Mouse (Mus musculus): ENCODE measurements at regions not wholly inside any gene's neighbourhood (a gene's known extent, or its start where the extent isn't known, plus 50 kb on each side); places are given as distances from the start of the nearest gene placed in this dataset.

- DNase-seq (ENCODE audit: low read depth, low spot score) = no peak
These were observed 61.6 kb upstream of the 4932438H23Rik start for GRCm38 (mm10) chr16:91156506-91156905.

DNA sequence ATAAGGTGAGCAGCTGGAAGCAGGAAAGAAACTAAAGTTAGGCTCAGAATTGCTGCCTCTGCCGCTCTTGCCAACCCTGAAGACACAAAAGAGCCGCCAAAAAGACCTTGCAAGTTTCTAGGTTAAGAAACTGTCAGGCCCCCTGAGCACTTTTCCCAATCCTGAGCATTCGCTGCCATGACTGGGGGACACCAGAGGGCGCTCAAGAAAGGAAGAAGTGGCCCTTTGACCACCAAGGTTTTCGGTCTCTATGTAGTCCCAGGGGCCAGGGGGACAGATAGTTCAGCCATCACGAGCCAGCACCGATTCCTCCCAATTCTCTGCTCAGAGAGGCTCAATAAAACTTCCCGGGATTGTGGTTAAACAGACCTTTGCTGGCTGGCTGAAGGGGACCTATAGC lies 64.6 kb upstream of the Olig2 start:
- no peak for DNase-seq (ENCODE audit: low read depth, low spot score)

GRCm38 (mm10) chr16:91161616-91162015 lies 63.6 kb upstream of the Olig2 start:
- no peak for DNase-seq (ENCODE audit: low read depth, low spot score)

DNA sequence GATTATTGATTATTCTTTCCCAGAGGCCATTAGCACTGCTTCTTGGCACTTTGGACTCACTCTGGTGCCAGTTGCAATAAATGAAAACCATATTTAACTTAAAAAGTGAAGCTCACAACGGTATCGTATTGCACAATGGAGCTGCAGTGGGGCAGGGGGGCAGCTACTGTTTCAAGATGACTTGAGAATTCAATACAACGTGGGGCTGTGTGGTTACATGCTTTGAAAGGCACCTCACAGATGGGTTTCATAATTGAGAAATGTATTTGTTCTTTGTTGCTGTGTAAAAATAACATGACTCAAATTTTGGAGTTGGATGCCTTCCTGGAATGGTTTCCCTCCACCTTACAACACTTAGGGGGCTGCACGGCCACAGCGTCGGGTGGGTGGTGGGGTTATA lies 62.9 kb upstream of the Olig2 start:
- DNase-seq (ENCODE audit: low read depth, low spot score) = no peak

DNA sequence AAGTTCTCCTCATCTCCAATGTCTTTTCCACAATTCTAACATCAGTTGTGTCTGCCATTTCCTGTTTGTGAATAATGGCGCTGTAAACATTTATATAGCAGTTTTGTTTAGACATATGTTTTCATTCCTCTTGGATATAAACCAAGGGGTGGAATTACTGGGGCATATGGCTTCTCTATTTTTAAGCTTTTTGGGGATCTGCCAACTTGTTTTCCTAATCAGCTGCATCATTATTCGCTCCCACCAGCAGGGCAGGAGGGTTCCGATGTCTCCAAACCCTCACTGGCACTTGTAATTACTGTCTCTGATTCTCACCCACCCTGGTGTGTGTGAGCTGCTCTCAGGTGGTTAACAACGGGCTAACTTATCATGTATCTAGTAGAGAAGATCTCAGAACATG lies 59.4 kb upstream of the Olig2 start:
- DNase-seq (ENCODE audit: low read depth, low spot score) = no peak

DNA sequence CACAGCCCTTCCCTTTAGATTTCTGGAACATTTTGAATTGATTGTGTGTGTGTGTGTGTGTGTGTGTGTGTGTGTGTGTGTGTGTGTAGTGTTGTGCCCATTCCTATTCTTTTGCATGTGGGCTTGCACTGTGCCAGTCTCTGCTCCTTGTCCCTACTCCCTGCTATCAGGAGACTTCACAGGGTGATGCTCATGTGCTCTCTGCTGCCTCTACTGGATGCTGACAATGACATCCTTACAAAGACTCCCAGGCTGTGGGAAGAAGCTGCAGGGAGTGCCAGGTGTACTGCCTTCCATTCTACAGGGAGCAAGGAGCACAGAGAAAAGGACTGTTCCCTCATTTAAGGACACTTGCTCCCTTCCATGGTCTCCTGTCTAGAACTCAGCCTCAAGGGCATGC lies 58.4 kb upstream of the Olig2 start:
- peak; percentile 40 for DNase-seq (ENCODE audit: low read depth, low spot score)

DNA sequence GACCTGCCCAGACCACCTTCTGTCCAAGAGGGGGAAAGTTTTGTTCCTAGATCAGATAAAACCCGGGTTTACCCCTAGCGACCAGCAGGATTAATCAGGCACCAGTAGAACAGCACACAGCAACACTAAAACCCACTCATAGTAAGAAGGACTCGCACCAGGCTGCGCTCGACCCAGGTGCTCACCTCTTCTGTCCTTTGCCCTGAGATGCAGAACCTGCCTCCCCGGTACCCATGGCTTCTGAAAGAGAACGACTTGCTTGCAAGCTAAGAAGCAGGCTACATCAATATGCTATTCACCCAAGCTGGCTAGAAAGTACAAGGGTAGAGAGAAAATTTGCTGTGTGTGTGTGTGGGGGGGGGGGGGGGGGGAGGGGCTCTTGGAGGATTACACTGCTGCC lies 56.9 kb upstream of the Olig2 start:
- no peak for DNase-seq (ENCODE audit: low read depth, low spot score)

DNA sequence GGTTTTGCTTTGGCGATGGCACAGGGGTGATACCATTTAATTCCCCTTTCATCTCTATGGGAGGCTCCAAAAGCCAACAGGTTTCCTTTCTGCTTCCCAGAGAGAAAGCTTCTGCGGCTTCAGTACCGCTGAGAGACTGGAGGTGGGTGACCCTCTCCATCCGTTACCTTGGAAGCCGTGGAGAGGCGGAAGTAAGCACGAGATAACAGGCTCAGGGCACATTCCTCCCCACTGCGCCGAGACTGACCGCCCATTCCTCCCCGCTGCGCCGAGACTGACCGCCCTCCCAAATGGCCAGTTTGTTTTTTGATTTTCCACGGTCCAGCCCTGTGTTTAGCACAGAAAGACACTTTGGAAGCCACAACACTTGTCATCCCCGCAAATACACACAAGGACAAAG lies 55.4 kb upstream of the Olig2 start:
- no peak for DNase-seq (ENCODE audit: low read depth, low spot score)

DNA sequence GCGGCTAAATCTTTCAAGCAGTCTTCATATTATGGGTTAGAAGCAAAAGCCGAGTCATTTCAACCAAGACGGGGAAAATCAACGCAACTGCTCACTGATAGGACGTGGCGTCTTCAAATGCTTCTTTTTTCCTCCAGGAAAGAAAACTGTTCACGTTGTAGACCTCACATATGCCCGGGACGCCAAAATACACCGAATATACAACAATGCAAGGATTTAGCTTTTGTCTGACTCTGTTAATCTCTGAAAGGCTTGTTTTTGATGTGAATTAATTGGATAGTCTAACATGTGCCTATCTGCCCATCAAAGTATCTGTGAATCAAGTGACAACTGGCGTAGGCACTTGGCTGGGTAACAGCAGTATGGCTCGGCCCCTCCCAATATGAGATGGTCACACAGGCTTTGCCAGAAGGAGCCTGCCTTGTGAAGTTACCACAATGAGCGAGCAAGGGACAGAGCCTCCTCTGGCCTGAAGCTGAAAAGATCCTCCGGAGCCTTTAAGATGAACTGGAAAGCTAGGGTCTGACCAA lies 53.3 kb upstream of the Olig2 start:
- no peak for DNase-seq (ENCODE audit: low read depth, low spot score)

DNA sequence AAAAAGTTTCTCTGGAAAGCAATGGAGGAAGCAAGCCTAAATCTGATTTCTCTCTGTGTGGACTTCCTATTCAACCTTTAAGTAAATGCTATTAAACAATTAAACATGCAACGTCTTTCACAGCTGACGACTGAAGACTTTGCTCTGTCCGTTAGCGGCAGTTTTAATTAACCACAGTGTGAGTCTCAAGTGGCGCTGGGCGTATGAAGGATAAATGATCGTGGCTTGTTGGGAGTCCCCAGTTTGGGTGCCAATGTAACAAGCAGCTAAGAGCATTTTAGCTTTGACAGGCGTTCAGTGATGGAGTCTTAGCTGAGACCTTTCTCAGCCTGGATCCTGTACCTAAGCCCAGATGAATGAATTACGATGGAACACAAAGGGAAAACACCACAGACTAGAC lies 52.7 kb upstream of the Olig2 start:
- no peak for DNase-seq (ENCODE audit: low read depth, low spot score)

DNA sequence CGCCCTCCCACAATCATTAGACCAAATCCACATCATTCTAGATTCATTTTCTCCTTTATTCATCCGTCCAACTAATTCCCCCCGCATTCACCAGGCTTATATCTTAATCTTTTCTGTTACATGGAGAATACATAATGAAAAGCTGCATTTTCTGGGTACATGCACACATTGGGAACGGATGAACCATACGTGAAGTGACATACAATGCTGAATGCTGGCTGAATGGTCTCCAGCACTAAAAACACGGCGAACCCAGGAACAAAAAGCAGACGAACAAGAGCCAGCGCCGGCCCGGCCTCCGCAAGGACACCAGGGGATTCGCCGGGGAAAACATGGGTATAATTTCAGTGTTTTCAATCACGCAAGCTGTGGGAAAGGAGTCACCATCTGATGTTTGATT lies 52.0 kb upstream of the Olig2 start:
- no peak for DNase-seq (ENCODE audit: low read depth, low spot score)

DNA sequence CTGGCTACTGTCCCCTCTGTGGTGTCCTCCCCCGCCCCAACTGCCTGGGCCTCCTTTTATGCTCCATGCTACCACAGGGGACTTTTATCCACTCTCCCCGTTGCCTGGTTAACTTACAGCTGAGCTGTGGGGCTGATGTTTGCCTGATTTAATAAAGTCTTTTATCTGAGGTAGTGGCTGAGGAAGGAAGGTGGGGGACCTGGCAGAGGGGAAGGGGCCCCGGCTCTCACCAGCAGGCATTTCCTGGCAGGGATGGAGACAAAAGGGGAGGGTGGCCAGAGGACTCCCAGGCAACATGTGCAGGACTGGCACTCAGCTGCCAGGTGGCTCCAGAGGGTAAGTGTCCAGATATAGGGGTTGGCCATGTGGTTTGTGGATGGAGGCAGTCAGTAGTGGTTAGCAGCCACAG lies 51.4 kb upstream of the Olig2 start:
- no peak for DNase-seq (ENCODE audit: low read depth, low spot score)

- DNase-seq (ENCODE audit: low read depth, low spot score) = no peak
These were observed 50.9 kb upstream of the Olig2 start for GRCm38 (mm10) chr16:91174401-91174800.

All from WW6 (cell line).